Mouse (Mus musculus): Measurements from ENCODE around the gene Adora2b. TPM values are rescaled to one million over a fixed set of nuclear protein-coding genes. Genes with fewer than 3 reads are reported as not detected.

Adora2b gene
- polyA plus RNA-seq, 1 experiment from 2014 or later, result 5.4 TPM

DNA sequence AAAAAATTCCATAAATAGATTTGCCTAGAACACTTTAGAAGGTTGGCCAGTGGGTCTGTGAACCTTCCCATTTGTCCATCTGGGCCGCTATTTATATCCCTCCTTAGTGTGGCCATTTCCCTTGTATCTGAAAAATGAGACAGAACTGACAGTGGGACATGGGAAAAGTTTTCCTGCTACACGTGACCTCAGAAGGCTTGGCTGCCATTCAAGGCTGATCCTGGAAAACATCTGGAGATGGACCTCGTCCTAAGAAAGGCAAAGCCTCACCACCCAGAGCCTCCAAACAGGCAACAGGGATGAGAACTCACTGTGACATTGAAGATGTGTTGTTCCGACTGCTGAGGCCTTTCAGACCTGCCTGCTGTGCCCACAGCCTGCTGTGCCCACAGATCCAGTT is 24.0 kb upstream of the Adora2b start:
- H3K36me3 ChIP-seq, result peaks cover 9% of the 10 kb centered on the region; the same call in 1 of the 2 replicates
- WGBS, result 69% methylated on average over 4 of the region's 4 CpGs
- no peak overlapping the region for H3K9ac ChIP-seq
- H3K27me3 ChIP-seq, result no peaks in the 10 kb centered on the region
- H3K4me2 ChIP-seq, result no peak overlapping the region
- H3K4me3 ChIP-seq, result no peak overlapping the region
- ATAC-seq (ENCODE audit: low FRiP score), result no peak
- no peaks in the 10 kb centered on the region for H3K9me3 ChIP-seq
- no peaks in the 10 kb centered on the region for H3K4me1 ChIP-seq (replicated peaks)
- no peak overlapping the region for H3K27ac ChIP-seq

DNA sequence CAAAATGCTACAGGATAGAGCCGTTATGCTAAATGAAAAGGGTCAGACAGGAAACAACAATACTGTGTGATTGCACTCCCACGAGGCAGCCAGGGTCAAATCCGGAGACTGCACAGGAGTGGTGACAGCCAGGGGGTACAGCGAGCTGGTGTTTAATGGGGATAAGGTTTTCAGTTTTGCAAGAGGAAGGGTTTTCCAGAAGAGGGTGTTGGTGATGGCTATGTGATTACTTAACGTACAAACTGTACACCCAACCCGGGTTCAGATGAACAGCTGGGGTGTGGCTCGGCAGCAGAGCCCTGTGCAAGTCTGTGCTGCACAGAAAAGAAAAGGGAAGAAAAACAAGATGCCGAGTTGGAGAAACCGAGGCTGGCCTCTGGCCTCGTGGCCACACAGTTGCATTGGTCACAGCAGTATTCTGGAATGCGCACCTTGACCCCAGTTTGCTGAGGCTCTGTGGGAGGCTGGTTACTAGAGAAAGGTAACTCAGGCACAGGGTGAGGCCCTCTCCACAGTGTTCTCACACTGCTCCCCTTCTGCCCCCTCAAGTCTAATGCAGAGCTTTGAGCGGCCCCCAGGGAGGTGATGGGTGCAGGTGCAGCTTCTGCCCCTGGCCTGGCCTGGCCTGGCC is 8.0 kb upstream of the Adora2b start:
- Histone ChIP-seq H3K36me3 (no peaks in the 10 kb centered on the region), H3K9ac (no peak overlapping the region), H3K4me2 (no peak overlapping the region), H3K27me3 (no peaks in the 10 kb centered on the region), H3K27ac (no peak overlapping the region), H3K4me3 (no peak overlapping the region), H3K4me1 (replicated peaks) (no peaks in the 10 kb centered on the region), H3K9me3 (no peaks in the 10 kb centered on the region)
- 77% methylated on average over 12 of the region's 12 CpGs for WGBS
- no peak for ATAC-seq (ENCODE audit: low FRiP score)

DNA sequence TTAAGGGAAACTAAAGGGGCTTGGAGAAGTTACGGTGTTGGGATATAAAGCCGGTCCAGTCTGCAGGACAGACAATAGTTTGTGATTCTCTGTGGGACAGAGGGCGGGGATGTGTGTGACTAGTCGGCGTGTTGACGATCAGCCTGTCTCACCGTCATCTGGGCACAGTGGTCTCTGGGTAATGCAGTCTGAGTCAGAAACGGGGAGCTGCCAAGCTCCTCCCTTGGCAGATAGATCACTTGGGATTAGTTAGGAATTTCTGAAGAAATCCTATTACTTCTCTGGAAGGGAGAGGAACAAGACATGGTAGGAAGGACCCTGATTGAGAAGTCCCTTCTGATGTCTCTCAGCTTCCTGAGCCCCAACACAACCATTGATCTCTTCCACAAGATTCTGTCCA is 4.9 kb upstream of the Adora2b start:
- Histone ChIP-seq H3K27ac (no peak overlapping the region), H3K9me3 (no peaks in the 10 kb centered on the region), H3K36me3 (no peaks in the 10 kb centered on the region), H3K9ac (no peak overlapping the region), H3K4me2 (no peak overlapping the region), H3K4me1 (replicated peaks) (peaks cover 6% of the 10 kb centered on the region), H3K4me3 (no peak overlapping the region), H3K27me3 (peaks cover 10% of the 10 kb centered on the region)
- ATAC-seq (ENCODE audit: low FRiP score), result no peak
- 90% methylated on average over 8 of the region's 8 CpGs for WGBS

DNA sequence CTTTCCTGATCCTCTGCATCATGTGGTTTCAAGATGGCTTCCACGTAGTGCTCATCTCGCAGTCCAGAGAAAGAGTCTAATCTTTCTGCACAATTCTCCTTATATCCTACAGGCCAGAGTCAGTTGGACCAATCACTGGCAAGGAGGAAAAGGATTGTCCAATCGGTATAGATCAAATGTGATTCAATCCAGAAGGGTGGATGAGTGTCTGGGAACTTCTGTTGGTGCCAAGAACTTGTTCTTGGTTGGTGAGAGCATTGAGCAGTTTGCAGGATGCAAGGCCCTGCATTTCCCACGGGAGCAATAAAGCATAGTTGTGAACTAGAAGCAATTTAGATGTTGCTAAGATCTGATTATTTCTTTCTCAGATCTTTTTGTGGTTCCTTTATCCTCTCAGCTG is 4.3 kb upstream of the Adora2b start:
- H3K27me3 ChIP-seq, result peaks cover 14% of the 10 kb centered on the region
- H3K4me1 ChIP-seq (replicated peaks), result peaks cover 11% of the 10 kb centered on the region
- ATAC-seq (ENCODE audit: low FRiP score), result no peak
- no peak overlapping the region for H3K27ac ChIP-seq
- H3K4me2 ChIP-seq, result no peak overlapping the region
- 90% methylated on average over 4 of the region's 4 CpGs for WGBS
- H3K4me3 ChIP-seq, result no peak overlapping the region
- H3K36me3 ChIP-seq, result no peaks in the 10 kb centered on the region
- H3K9me3 ChIP-seq, result no peaks in the 10 kb centered on the region
- no peak overlapping the region for H3K9ac ChIP-seq

DNA sequence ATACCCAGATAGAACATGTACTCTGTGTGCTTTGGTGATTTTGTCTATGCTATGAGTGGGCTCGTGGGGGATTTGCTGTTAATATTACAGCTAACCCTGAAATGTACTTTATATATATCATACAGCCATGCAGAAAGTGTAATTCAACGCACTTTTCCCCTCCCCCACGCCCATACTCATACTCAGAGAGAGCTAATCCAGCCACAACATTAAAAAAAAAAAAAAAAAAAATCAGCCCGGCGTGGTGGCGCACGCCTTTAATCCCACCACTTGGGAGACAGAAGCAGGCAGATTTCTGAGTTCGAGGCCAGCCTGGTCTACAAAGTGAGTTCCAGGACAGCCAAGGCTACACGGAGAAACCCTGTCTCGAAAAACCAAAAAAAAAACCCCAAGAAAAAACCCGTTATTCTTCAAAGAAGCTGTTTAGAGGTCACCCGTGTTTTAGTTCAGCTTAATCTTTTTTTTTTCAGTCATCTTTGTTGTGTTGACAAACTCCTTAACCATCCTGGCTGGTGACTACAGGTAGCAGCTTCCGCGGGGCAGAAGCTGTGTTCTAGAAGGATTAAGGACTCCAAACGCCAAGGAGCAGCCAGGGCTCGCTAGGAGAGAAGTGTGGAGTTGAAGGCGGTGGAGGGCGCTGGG is 904 bp upstream of the Adora2b start:
- peak overlapping the region; percentile 68 for H3K4me3 ChIP-seq

DNA sequence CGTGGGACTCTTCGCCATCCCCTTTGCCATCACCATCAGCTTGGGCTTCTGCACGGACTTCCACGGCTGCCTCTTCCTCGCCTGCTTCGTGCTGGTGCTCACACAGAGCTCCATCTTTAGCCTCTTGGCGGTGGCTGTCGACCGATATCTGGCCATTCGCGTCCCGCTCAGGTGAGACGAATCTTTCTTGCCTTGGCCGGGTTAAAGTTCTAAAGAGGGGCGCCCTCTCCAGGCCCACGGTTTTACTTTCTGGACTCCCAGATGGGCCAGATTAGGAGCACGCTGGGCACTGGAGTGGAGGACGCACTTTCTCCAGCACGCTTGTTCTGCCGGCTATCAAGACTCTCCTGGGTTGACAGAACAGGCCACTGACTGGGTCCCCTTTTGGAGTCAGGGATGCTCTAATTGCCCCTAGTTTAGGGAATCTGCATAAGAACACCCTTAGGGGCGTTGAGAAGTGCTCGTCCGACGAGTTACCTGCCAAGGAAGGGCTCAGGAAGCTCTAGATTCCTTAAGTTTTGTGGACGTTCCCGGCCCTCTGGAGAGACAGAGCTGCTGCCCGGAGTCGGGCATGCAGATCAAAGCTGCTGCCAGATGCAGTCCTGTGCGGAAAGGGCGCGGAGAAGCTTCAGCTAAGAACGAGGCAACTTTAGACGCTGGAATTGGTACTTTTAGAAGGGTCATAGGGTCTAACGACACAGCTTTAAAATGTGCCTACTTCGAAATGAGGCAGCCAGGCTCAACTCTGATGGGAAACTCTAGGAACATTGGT is 668 bp downstream of the Adora2b start:
- ATAC-seq (ENCODE audit: low FRiP score), result no peak
- 3% methylated on average over 35 of the region's 35 CpGs for WGBS
- peak overlapping the region; percentile 99 for H3K4me2 ChIP-seq

More for the DNA sequence above, 904 bp upstream of the Adora2b start:
- Histone ChIP-seq H3K4me2 (peak overlapping the region; percentile 99), H3K9ac (peak overlapping the region; percentile 71), H3K36me3 (no peaks in the 10 kb centered on the region), H3K27me3 (peaks cover 39% of the 10 kb centered on the region), H3K27ac (no peak overlapping the region), H3K4me1 (replicated peaks) (peaks cover 16% of the 10 kb centered on the region), H3K9me3 (no peaks in the 10 kb centered on the region)
- 44% methylated on average over 18 of the region's 18 CpGs for WGBS
- ATAC-seq (ENCODE audit: low FRiP score), result no peak

DNA sequence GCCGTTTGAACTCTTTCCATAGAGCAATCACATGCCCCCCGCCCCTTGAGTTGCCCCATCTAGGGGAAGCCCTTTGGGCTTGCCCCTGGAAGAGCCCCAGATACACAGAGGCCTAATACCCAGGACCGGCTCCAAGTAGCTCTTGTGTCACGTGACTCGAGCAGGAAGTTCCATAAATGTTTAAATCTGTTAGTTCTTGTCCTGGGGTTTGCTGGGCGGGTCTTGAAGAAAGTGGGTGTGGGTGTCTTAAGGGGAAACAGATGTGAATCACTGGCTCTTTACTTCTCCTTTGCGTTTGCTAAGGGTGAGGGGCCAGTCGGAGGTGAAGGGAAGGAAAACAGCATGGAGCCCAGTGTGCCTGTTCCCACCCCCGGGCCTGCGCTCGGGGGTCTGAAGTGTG is 2.3 kb downstream of the Adora2b start:
- Histone ChIP-seq H3K27me3 (peaks cover 40% of the 10 kb centered on the region), H3K9me3 (no peaks in the 10 kb centered on the region), H3K4me2 (peak overlapping the region; percentile 99; the same call in 1 of the 2 replicates), H3K36me3 (no peaks in the 10 kb centered on the region), H3K4me3 (no peak overlapping the region), H3K4me1 (replicated peaks) (peaks cover 16% of the 10 kb centered on the region), H3K9ac (no peak overlapping the region), H3K27ac (no peak overlapping the region)
- WGBS, result 81% methylated on average over 11 of the region's 11 CpGs
- no peak for ATAC-seq (ENCODE audit: low FRiP score)

More for the DNA sequence above, 668 bp downstream of the Adora2b start:
- peaks cover 40% of the 10 kb centered on the region for H3K27me3 ChIP-seq
- H3K9ac ChIP-seq, result peak overlapping the region; percentile 71
- H3K27ac ChIP-seq, result no peak overlapping the region
- no peaks in the 10 kb centered on the region for H3K9me3 ChIP-seq
- H3K4me3 ChIP-seq, result peak overlapping the region; percentile 68
- peaks cover 16% of the 10 kb centered on the region for H3K4me1 ChIP-seq (replicated peaks)
- H3K36me3 ChIP-seq, result no peaks in the 10 kb centered on the region

DNA sequence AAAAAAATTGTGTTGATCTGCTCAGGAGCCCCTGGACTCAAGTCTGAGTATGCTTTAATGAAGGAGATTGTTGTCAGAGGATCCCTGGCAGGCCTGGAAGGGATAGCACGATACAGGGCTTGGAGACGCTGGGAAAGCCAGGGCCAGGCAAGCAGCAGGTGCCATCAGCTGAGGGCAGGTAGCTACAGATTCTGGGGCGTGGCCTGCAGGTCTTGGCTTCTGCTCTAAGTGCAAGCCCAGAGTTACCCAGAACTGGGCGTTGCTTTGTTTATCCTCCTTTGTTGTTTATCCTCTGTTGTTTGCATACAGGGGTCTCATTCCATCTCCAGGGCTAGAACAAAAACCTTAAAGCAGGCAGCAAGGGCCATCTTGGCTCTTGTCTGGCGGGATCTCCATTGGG is 4.6 kb downstream of the Adora2b start:
- Histone ChIP-seq H3K36me3 (no peaks in the 10 kb centered on the region), H3K9ac (no peak overlapping the region), H3K4me2 (no peak overlapping the region), H3K9me3 (no peaks in the 10 kb centered on the region), H3K4me3 (no peak overlapping the region), H3K27ac (no peak overlapping the region), H3K27me3 (peaks cover 30% of the 10 kb centered on the region), H3K4me1 (replicated peaks) (peaks cover 12% of the 10 kb centered on the region)
- 81% methylated on average over 5 of the region's 5 CpGs for WGBS
- no peak for ATAC-seq (ENCODE audit: low FRiP score)

DNA sequence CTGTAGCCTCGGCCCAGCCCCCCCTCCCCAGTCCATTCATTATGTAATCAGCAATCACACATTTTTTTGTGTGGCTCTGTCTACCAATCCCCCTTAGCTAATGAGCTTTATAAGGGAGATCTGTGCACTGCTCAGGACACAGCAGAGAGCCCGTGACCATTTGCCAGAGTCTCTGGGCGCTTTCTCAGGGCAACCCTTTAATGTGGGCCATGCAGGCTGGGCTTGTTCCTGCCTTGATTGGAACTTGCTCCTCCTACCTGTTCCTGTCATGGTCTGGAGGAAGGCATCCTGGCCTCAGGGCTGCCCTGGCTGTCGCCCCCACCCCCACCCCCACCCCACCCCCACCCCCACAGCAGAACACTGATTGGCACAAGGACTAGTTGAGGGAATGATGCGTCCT is 10.4 kb downstream of the Adora2b start:
- H3K4me2 ChIP-seq, result no peak overlapping the region
- peaks cover 8% of the 10 kb centered on the region; the same call in 1 of the 2 replicates for H3K4me1 ChIP-seq (replicated peaks)
- no peak overlapping the region for H3K4me3 ChIP-seq
- WGBS, result 63% methylated on average over 5 of the region's 5 CpGs
- H3K27ac ChIP-seq, result no peak overlapping the region
- H3K36me3 ChIP-seq, result no peaks in the 10 kb centered on the region
- ATAC-seq (ENCODE audit: low FRiP score), result no peak
- H3K9me3 ChIP-seq, result no peaks in the 10 kb centered on the region
- no peaks in the 10 kb centered on the region for H3K27me3 ChIP-seq
- no peak overlapping the region for H3K9ac ChIP-seq

DNA sequence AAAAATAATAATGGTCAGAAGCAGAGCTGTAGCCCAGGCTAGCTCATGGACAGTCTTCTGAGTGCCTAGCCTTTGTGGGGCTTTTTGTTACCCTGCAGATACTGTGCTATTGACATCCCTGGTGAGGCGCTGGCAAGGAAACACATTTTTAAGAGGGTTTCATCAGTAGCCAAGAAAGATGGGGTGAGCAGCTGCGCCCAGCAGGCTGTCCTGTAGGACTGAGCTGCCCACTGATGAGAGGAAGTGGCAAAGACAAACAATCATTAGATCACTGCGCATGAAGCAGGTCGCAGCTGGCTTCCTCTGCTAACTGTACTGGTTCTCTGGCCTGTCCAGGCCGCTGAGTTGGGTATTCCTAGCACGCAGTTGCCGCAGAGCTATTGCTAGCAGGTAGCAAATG is 14.8 kb downstream of the Adora2b start:
- Histone ChIP-seq H3K36me3 (no peaks in the 10 kb centered on the region), H3K27ac (0 out of 2 replicates have a peak overlapping the region, but pooled peaks have one; percentile 23), H3K9ac (no peak overlapping the region), H3K4me1 (replicated peaks) (peaks cover 34% of the 10 kb centered on the region), H3K9me3 (no peaks in the 10 kb centered on the region), H3K27me3 (no peaks in the 10 kb centered on the region), H3K4me2 (no peak overlapping the region), H3K4me3 (no peak overlapping the region)
- WGBS, result 63% methylated on average over 7 of the region's 7 CpGs
- ATAC-seq (ENCODE audit: low FRiP score), result no peak

DNA sequence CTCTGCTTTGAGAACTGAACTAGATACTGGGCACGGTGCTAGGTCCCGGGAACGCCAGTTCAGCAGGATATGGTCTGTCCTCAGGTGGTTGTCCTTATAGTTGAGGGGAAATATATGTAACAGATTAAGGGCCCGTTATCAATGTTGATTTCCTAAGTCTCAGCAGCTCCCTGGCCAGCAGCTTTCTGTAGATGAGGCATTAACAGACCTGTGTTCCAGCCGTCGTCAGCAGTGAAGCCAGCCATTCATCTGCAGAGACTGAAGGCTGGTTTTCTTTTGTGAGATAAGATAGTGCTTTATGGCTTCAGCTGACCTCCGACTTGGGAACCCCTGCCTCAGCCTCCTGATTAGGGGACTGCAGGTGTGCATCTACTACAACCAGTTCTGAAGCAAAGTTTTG is 15.2 kb downstream of the Adora2b start:
- H3K9me3 ChIP-seq, result no peaks in the 10 kb centered on the region
- no peak overlapping the region for H3K9ac ChIP-seq
- H3K36me3 ChIP-seq, result no peaks in the 10 kb centered on the region
- WGBS, result 72% methylated on average over 7 of the region's 7 CpGs
- H3K4me2 ChIP-seq, result no peak overlapping the region
- H3K4me1 ChIP-seq (replicated peaks), result peaks cover 34% of the 10 kb centered on the region
- H3K27me3 ChIP-seq, result no peaks in the 10 kb centered on the region
- 0 out of 2 replicates have a peak overlapping the region, but pooled peaks have one; percentile 23 for H3K27ac ChIP-seq
- no peak overlapping the region for H3K4me3 ChIP-seq
- no peak for ATAC-seq (ENCODE audit: low FRiP score)

DNA sequence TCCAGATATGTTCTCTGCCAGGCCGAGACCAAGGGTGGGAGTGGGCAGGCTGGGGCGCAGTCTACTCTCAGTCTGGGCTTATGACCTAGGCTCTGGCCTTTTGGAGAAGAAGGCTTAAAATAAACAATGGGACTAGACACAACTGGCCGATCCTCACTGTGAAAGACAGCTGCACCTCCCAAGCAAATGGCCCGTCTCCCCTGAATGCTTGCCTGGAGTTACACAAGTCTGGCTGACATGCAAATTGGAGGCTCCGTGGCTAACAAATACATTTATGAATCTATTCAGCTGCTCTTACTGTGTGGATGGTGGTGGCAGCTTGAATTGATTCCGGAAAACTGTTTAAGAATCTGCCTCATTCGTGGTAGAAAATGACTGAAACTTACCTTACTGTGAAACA is 16.9 kb downstream of the Adora2b start:
- WGBS, result 41% methylated on average over 7 of the region's 7 CpGs
- no peak overlapping the region; the same call in 1 of the 2 replicates for H3K9ac ChIP-seq
- no peak for ATAC-seq (ENCODE audit: low FRiP score)
- H3K36me3 ChIP-seq, result no peaks in the 10 kb centered on the region
- no peak overlapping the region for H3K4me2 ChIP-seq
- H3K27ac ChIP-seq, result 0 out of 2 replicates have a peak overlapping the region, but pooled peaks have one; percentile 4
- peaks cover 35% of the 10 kb centered on the region for H3K4me1 ChIP-seq (replicated peaks)
- no peaks in the 10 kb centered on the region for H3K9me3 ChIP-seq
- no peaks in the 10 kb centered on the region for H3K27me3 ChIP-seq
- H3K4me3 ChIP-seq, result no peak overlapping the region

All from hindbrain, embryonic 13.5 days (tissue).